Mouse (Mus musculus): ENCODE measurements around the gene Gm30737.
"Not testable (repeated sequence)": the region's sequence is repeated elsewhere in the genome, so short reads cannot be mapped to it uniquely, and the experiment has no call there.

Gm30737 gene

GRCm38 (mm10) chrY:14400410-14400809 is at the start of gene Gm30737:
Gm30737 (plus strand) TSS chrY:14400710.
- not testable (repeated sequence) for DNase-seq (ENCODE audit: low spot score)
